Mouse (Mus musculus) G1E (cell line): ENCODE measurements at regions not wholly inside any gene's neighbourhood (a gene's known extent, or its start where the extent isn't known, plus 50 kb on each side); places are given as distances from the start of the nearest gene placed in this dataset.

Source experiments
- CTCF ChIP-seq: IDR thresholded peaks from 2 replicates; pipeline ENCODE4 v1.5.1; 2012; ENCODE audit warnings: low read depth, low read length, inconsistent platforms, mixed read lengths
- GATA1 ChIP-seq: IDR thresholded peaks from 2 replicates; pipeline ENCODE4 v1.6.1; 2012; ENCODE audit warnings: borderline replicate concordance, low read length, inconsistent platforms, mixed read lengths
- GATA2 ChIP-seq: IDR thresholded peaks from 2 replicates; pipeline ENCODE4 v1.6.1; 2012; ENCODE audit warnings: low read depth, low read length, inconsistent platforms, borderline replicate concordance
- POLR2AphosphoS5 ChIP-seq: IDR thresholded peaks from 2 replicates; pipeline ENCODE4 v1.6.1; 2012; ENCODE audit warnings: low read depth, low read length, inconsistent platforms; ENCODE audit not compliant: insufficient replicate concordance
- TAL1 ChIP-seq: conservative IDR thresholded peaks from 2 replicates; pipeline ENCODE4 v1.6.1; 2012; ENCODE audit warnings: low read depth, low read length, inconsistent platforms, mixed read lengths

GRCm38 (mm10) chr9:115492431-115493171 is 182.4 kb upstream of the Stt3b start:
- TF ChIP-seq CTCF (no peak), GATA1 (no peak), TAL1 (no peak), POLR2AphosphoS5 (no peak), GATA2 (no peak)
